Mouse (Mus musculus) hindbrain, embryonic 11.5 days (tissue): ENCODE data around the gene Atp5d. TPM values are rescaled to one million over a fixed set of nuclear protein-coding genes. Genes with fewer than 3 reads are reported as not detected.

Experiments used
- ATAC-seq: fragments of 200-750 bp; cut with Nextera tagmentation; 2 replicates; pipeline ENCODE4 v1.8.0; 2017; ENCODE audit warnings: mild to moderate bottlenecking, moderate TSS enrichment, moderate library complexity; ENCODE audit not compliant: low FRiP score
- DNase-seq: peaks from one replicate; pipeline ENCODE4 v3.0.0-alpha.2; 2015; ENCODE audit warnings: low spot score
- H3K27ac ChIP-seq: fragments of 300-500 bp; sonication (generic); 2 replicates; pipeline ENCODE4 v1.5.1; 2014; ENCODE audit warnings: mild to moderate bottlenecking, low read depth, low read length
- H3K27me3 ChIP-seq: fragments of 300-500 bp; sonication (generic); 2 replicates; pipeline ENCODE4 v1.6.1; 2014; ENCODE audit warnings: mild to moderate bottlenecking, low read length, moderate library complexity, mixed read lengths; ENCODE audit not compliant: control insufficient read depth, insufficient read depth
- H3K36me3 ChIP-seq: fragments of 300-500 bp; sonication (generic); 2 replicates; pipeline ENCODE4 v1.6.1; 2014; ENCODE audit warnings: mild to moderate bottlenecking, low read length, moderate library complexity, mixed read lengths; ENCODE audit not compliant: control insufficient read depth, insufficient read depth
- H3K4me1 ChIP-seq: fragments of 300-500 bp; sonication (generic); replicated peaks from 2 replicates; pipeline ENCODE4 v1.6.1; 2014; ENCODE audit warnings: low read length, mixed read lengths; ENCODE audit not compliant: control insufficient read depth, insufficient read depth
- H3K4me2 ChIP-seq: fragments of 300-500 bp; sonication (generic); replicated peaks from 2 replicates; pipeline ENCODE4 v1.6.1; 2014; ENCODE audit warnings: mild to moderate bottlenecking, low read depth, low read length
- H3K4me3 ChIP-seq: fragments of 300-500 bp; sonication (generic); 2 replicates; pipeline ENCODE4 v1.5.1; 2014; ENCODE audit warnings: low read depth, low read length
- H3K9ac ChIP-seq: fragments of 300-500 bp; sonication (generic); 2 replicates; pipeline ENCODE4 v1.6.1; 2014; ENCODE audit warnings: low read depth, low read length
- H3K9me3 ChIP-seq: fragments of 300-500 bp; sonication (generic); 2 replicates; pipeline ENCODE4 v1.6.1; 2016; ENCODE audit warnings: low read length; ENCODE audit not compliant: control insufficient read depth
- WGBS: fragments of 180-500 bp; shearing (Covaris S2); extraction: QIAGEN DNeasy Blood & Tissue Kit; methylation state at CpG from one replicate; pipeline ENCODE4 v1.1.7; 2014; 5-methylcytosine and 5-hydroxymethylcytosine counted together
- polyA plus RNA-seq: library from polyadenylated mRNA; unstranded; fragments of >200 nt; fragmentation: Nextera tagmentation; extraction: Ambion mirVana; gene quantifications from 2 replicates; pipeline ENCODE4 v1.2.1, GENCODE M21; 2014

Atp5d gene
- polyA plus RNA-seq, 1 experiment from 2014 or later: 371 TPM

- Histone ChIP-seq H3K4me1 (peaks cover 10% of the 10 kb centered on the region), H3K4me2 (no peak overlapping the region), H3K27me3 (0 out of 2 replicates have a peak, but pooled peaks cover 2% of the 10 kb centered on the region), H3K27ac (no peak overlapping the region), H3K4me3 (no peak overlapping the region), H3K36me3 (0 out of 2 replicates have a peak, but pooled peaks cover 4% of the 10 kb centered on the region), H3K9ac (no peak overlapping the region), H3K9me3 (no peaks in the 10 kb centered on the region)
- ATAC-seq (no peak), DNase-seq (no peak)
- 32% methylated on average over 27 of the region's 27 CpGs for WGBS
Measured at GRCm38 (mm10) chr10:80186649-80187048, 48.2 kb downstream of the Atp5d start.

- H3K4me2 ChIP-seq: no peak overlapping the region
- WGBS: 90% methylated on average over 10 of the region's 10 CpGs
- H3K4me3 ChIP-seq: no peak overlapping the region
- no peak overlapping the region for H3K27ac ChIP-seq
- peaks cover 10% of the 10 kb centered on the region for H3K4me1 ChIP-seq
- ATAC-seq: no peak
- H3K9ac ChIP-seq: no peak overlapping the region
- H3K36me3 ChIP-seq: 0 out of 2 replicates have a peak, but pooled peaks cover 4% of the 10 kb centered on the region
- no peaks in the 10 kb centered on the region for H3K9me3 ChIP-seq
- DNase-seq: no peak
- peaks cover 4% of the 10 kb centered on the region; the same call in 1 of the 2 replicates for H3K27me3 ChIP-seq
Measured at GRCm38 (mm10) chr10:80187739-80188138, 49.3 kb downstream of the Atp5d start.

- Histone ChIP-seq H3K36me3 (0 out of 2 replicates have a peak, but pooled peaks cover 4% of the 10 kb centered on the region), H3K27me3 (peaks cover 4% of the 10 kb centered on the region; the same call in 1 of the 2 replicates), H3K4me1 (peaks cover 10% of the 10 kb centered on the region), H3K9me3 (no peaks in the 10 kb centered on the region), H3K4me3 (no peak overlapping the region), H3K27ac (no peak overlapping the region), H3K9ac (no peak overlapping the region), H3K4me2 (no peak overlapping the region)
- no peak for ATAC-seq
- DNase-seq: no peak
- 52% methylated on average over 15 of the region's 15 CpGs for WGBS
Measured at GRCm38 (mm10) chr10:80188453-80189024, 50.1 kb downstream of the Atp5d start.

- H3K36me3 ChIP-seq: 0 out of 2 replicates have a peak, but pooled peaks cover 4% of the 10 kb centered on the region
- H3K4me3 ChIP-seq: peak overlapping the region; percentile 41
- H3K9me3 ChIP-seq: no peaks in the 10 kb centered on the region
- peak overlapping the region; percentile 72 for H3K4me2 ChIP-seq
- peak; percentile 67 for DNase-seq
- ATAC-seq: peak; percentile 38; the same call in 1 of the 2 replicates
- H3K4me1 ChIP-seq: peaks cover 10% of the 10 kb centered on the region
- H3K9ac ChIP-seq: peak overlapping the region; percentile 79
- 4% methylated on average over 21 of the region's 21 CpGs for WGBS
- H3K27ac ChIP-seq: peak overlapping the region; percentile 86
- H3K27me3 ChIP-seq: peaks cover 2% of the 10 kb centered on the region; the same call in 1 of the 2 replicates
Measured at GRCm38 (mm10) chr10:80189999-80190398, 51.6 kb downstream of the Atp5d start.

GRCm38 (mm10) chr10:80190491-80191051, 52.1 kb downstream of the Atp5d start:
- H3K27ac ChIP-seq: peak overlapping the region; percentile 86
- WGBS: under 1% methylated on average over 46 of the region's 48 CpGs
- peaks cover 10% of the 10 kb centered on the region for H3K4me1 ChIP-seq
- H3K4me2 ChIP-seq: peak overlapping the region; percentile 72
- no peaks in the 10 kb centered on the region for H3K9me3 ChIP-seq
- H3K27me3 ChIP-seq: peaks cover 2% of the 10 kb centered on the region; the same call in 1 of the 2 replicates
- ATAC-seq (peak; percentile 62), DNase-seq (peak; percentile 77)
- 0 out of 2 replicates have a peak, but pooled peaks cover 4% of the 10 kb centered on the region for H3K36me3 ChIP-seq
- peak overlapping the region; percentile 41 for H3K4me3 ChIP-seq
- H3K9ac ChIP-seq: peak overlapping the region; percentile 79

- H3K4me3 ChIP-seq: no peak overlapping the region
- H3K4me1 ChIP-seq: peaks cover 15% of the 10 kb centered on the region
- ATAC-seq (no peak), DNase-seq (no peak)
- H3K9ac ChIP-seq: no peak overlapping the region
- H3K4me2 ChIP-seq: no peak overlapping the region
- H3K9me3 ChIP-seq: no peaks in the 10 kb centered on the region
- 67% methylated on average over 6 of the region's 6 CpGs for WGBS
- no peaks in the 10 kb centered on the region for H3K36me3 ChIP-seq
- H3K27ac ChIP-seq: peak overlapping the region; percentile 47; the same call in 1 of the 2 replicates
- H3K27me3 ChIP-seq: peaks cover 2% of the 10 kb centered on the region; the same call in 1 of the 2 replicates
Measured at GRCm38 (mm10) chr10:80193976-80194375, 55.5 kb downstream of the Atp5d start.

GRCm38 (mm10) chr10:80194441-80194840, 56.0 kb downstream of the Atp5d start:
- peaks cover 15% of the 10 kb centered on the region for H3K4me1 ChIP-seq
- ATAC-seq (no peak), DNase-seq (no peak)

More at GRCm38 (mm10) chr10:80194441-80194840, 56.0 kb downstream of the Atp5d start:
- H3K36me3 ChIP-seq: no peaks in the 10 kb centered on the region
- peaks cover 2% of the 10 kb centered on the region; the same call in 1 of the 2 replicates for H3K27me3 ChIP-seq
- no peak overlapping the region for H3K9ac ChIP-seq
- H3K27ac ChIP-seq: peak overlapping the region; percentile 47
- 51% methylated on average over 8 of the region's 8 CpGs for WGBS
- no peak overlapping the region for H3K4me2 ChIP-seq
- H3K4me3 ChIP-seq: no peak overlapping the region
- H3K9me3 ChIP-seq: no peaks in the 10 kb centered on the region
